Mouse (Mus musculus): ENCODE measurements at regions not wholly inside any gene's neighbourhood (a gene's known extent, or its start where the extent isn't known, plus 50 kb on each side); places are given as distances from the start of the nearest gene placed in this dataset.
A peak's percentile ranks its signal among the peaks of the same experiment; 100 is the strongest.

DNA sequence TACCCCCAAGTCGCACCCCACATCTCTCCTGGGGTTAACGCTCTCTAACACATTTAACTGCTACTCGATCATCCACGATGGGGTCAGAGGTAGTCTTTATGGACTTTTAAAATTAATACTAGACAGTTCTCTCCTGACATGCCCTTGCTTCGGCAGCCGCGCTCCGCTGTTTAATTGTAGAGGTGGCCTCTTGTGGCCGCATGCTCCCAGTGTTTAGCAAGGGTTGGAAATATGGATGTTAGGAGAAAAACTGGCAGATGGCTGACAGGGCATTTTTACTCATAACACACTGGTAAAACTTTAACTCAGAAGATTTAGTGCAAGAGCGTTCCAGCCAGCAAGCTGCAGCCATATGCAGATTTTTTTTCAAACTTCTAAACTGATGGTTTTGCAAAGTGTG is 242.7 kb downstream of the Tshz3 start:
- peak; percentile 33 for DNase-seq (ENCODE audit: low spot score)

DNA sequence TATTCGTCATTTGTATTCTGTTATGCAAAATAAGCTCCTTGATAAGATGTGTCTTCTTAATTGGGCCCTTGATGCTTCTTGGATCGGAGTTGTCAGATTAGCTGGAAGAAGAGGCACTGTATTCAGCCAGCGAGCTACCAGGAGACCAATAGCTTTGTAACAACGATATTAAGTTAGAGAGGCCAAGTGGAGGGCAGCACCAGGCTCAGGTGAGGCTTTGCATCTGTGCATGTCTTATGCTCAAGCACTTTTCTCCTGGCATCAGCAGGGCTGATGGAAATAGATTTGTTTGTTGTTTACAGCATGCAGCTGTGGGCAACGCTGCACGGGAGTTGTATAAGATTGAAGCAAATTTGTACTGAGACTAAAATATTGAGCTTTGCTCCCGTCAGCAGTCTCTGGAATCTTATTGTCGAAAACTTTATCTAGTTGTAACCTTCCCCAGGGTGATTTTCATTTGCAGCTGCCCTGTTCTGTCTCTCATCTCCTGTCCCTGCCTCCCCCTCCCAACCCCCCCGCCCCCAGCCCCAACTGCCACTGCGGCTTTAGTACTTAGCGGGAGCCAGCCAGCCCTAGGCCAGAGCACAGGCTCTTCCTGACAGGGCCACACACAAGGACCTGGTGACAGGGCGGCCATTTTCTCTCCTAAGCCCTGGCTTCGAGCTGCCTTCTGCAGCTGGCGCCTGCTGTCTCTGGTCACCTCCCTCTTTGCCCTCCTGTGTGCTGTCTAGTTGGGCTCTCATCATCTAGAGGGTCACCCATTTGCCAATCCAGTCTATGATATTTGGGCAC is 247.3 kb downstream of the Tshz3 start:
- DNase-seq (ENCODE audit: low spot score) = peak; percentile 28

DNA sequence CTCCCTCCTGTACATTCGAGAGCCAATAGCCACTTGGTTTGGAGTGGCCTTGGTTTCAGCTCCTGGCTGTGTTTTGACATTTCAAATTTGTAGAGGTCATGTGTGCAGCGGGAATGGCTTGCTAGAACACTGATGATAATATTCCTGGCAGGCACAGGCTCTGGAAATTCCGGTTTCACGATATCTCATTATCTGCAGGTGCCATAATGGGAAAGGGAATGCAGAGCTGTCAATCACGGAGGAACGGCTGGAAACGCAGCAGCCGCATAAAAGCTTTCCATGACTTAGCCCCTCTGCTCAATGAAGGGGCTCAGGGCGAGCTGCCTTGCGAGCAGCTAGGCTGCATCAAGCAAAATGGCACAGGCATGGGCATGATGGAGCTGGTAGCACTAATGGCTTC is 251.6 kb downstream of the Tshz3 start:
- DNase-seq (ENCODE audit: low spot score) = no peak

DNA sequence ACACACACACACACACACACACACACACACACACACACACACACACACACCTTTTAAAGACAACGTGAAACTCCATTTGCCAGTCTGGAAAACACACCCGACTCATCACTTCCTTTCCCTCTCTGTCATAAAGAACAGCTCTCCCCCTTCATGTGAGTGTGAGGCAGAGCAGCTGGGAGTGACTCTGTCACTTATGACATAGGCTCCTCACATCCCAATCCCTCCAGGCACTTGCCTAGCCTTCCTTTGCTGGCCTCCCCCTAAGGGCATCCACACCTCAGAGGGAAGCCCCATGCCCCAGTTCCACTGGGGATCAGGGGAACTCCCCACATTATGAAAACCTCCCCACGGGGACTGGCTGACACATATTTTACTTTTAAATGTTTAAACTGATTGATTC is 257.5 kb downstream of the Tshz3 start:
- DNase-seq (ENCODE audit: low spot score) = no peak

DNA sequence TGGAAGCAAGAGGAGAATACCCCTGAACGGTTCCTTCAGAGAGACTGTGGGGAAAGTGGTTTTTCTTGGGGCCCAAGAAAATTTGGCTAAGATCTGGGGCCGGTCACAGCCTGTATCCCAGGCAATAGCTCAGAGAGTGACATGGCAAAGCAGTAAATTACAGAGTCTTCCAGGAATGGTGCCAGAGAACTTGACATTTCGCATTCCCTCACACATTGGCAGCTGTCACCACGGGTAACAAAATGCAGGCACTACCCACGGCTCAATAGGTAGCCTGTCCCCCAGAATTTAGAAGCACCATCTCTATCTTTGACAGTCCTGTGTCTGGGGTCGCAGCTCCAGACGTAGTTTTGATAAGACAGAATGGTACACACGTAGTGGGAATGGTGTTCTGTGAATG is 260.3 kb downstream of the Tshz3 start:
- no peak for DNase-seq (ENCODE audit: low spot score)

DNA sequence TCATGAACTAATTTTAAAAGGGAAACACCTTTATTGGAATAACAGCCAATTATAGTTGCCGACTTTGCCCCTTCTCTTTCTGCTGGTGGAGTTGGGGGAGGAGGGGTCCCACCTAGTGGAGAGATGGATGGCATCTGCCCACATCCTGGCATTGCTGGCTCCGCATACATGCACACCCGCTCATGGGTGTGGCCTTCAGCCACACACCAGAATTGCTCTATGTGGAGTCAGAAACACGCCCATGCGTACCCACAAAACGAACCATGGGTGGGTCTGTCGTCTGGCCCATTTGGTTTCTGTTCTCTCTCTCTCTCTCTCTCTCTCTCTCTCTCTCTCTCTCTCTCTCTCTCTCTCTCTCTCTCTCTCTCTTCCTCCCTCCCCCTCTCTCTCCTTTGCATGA is 273.9 kb downstream of the Tshz3 start:
- no peak for DNase-seq (ENCODE audit: low spot score)

DNA sequence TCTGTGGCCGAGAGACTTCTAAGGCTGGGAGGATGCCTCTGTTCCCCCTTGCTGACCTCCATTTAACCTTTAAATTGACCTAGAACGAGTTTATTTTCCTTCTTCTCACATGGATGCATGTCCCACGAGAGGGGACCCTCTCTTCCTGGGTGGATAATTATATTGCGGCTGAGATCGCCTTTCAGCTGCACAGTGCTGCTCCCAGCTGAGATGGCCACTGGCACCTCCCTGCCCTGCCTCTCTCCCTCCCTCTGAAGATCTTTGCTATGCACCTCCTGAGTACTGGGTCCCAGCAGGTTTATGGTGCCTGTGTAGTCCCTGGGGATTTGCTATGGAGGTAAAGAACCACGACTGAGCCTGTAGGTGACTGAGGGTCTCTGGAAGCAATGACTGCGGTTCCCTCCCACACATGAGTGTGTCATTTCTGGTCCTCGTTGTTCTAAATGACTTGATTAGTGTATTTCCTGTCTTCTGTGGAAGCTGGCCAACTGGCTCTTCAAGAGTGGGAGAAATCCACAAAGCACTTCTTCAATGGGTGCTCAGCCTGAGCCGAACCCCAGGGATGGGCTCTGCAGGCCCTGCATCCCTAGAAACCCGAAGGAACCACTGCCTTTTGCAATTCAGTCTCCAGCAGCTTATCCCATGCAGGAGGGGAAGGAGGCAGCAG is 275.9 kb downstream of the Tshz3 start:
- peak; percentile 30 for DNase-seq (ENCODE audit: low spot score)

DNA sequence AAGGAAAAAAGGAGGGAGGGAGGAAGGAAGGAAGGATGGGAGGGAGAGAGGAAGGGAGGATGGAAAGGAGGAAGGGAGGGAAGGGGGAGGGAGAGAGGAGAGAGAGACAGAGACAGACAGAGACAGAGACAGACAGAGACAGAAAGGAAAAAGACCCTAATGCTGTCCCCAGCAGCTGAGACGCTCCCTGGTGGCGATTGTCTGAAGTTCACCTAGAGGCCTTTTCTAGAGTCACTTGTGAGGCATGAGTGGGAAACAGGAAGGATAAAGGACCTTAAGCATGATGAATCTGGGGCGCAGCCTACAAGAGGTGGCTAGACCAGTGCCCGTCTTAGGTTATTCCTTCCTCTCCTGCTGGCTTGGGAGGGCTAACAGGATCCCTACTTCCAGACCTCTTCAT is 276.7 kb downstream of the Tshz3 start:
- DNase-seq (ENCODE audit: low spot score) = peak; percentile 76

DNA sequence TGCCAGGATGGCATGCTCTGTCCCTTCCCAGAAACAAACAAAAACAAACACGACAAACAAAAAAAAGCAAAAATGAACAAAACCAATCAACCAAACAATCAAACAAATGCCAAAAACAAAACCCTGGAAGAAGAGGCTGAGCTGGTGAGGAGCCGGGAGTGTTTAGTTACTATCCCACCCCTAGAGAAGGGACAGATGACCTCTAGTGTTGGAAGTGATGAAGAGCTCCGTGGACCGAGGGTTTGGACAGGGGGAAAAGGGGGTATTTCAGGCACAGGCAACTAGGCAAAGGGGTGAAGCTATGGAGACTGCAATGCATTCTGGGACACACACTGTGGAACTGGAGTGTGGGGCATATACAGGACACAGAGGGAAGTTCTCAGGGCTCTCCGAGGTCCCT is 277.6 kb downstream of the Tshz3 start:
- DNase-seq (ENCODE audit: low spot score) = peak; percentile 69

DNA sequence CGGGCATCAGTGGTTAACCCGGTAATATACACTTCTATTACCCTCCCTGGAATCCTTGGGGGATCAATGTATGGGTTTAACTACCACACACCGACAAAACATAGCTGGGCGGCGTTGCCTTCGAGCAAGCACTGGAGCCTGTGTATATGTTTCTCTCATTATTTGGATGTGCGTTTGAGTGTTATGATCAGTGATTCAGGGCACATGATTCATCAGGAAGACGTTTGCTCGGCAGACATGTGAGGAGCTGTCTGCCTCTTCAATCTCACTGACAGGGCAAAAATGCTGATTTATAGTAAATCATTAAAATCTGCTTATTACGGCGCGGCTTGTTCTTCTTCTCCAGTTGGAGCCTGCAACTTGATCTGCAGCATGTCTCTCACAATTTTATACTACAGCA is 279.9 kb downstream of the Tshz3 start:
- no peak for DNase-seq (ENCODE audit: low spot score)

DNA sequence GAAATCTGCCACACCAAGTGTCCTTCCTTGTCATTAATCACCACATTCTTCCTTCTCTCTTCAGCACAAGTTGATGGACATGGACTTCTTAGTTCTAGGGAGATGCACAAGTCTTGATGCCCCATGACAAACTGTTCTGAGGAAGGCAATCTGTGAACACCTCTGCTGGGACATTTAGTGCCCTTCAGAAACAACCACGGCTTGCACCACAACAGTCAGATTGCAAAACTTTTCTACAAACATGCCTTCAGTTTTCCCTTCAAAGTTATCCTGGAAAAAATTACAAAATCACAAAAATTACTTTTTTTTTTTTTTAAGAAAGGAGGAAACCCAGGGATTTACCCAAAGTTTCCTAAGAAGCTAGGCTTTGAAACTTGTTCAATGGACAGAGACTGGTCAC is 291.5 kb downstream of the Tshz3 start:
- no peak for DNase-seq (ENCODE audit: low spot score)

DNA sequence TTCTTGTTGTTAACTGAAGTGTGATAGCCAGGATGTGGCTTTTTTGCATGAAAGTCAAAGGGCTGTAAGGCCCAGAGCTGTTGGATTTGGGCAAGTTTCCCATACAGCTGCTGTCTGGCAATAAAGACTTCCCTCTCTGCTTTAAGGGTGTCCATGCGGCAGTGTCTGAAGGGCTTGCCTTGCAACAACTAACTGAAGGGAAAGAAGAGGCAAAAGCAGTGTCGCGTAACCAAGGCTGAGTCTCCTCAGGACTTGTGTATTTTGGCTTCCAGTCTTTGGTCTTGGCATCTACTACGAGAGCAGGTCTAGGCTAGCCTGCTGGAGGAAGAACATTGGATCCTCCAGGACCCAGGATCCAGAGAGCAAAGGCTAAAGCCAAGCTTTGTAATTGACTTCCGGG is 306.7 kb downstream of the Tshz3 start:
- no peak for DNase-seq (ENCODE audit: low spot score)

DNA sequence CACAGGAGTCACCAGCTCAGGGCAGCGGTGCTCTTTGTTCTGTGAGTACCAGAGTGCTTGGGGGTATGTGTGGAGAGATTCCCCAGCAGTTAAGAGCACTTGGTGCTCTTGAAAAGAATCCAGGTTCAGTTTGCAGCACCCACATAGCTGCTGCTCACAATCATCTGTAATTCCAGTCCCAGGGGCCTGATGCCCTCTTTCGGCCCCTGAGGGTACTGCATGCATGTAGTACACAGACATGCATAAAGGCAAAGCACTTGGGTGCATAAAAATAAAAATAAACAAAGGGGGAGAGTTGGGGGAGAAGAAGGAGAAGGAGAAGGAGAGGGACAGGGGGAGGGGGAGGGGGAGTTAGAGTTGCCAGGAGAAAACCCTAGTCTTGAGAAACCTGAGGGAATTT is 307.8 kb downstream of the Tshz3 start:
- DNase-seq (ENCODE audit: low spot score) = no peak

DNA sequence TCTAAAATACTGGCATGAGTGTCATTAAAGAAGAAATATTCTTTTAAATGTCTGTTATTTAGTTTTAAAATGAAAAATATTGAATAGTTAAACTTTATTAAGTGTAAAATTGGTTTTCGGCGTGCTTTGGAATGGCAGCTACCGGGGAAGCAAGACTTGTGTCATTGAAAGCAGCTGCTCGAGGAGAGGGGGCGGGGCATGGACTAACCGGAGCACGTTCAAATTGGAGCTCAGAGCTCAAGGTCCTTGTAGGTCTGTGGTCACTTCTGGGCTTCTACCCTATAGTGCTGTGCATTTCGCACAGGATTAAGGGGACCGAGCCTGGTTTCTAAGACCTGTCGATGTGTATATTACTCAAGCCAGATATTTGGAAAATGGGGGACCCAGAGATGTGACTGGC is 309.0 kb downstream of the Tshz3 start:
- no peak for DNase-seq (ENCODE audit: low spot score)

DNA sequence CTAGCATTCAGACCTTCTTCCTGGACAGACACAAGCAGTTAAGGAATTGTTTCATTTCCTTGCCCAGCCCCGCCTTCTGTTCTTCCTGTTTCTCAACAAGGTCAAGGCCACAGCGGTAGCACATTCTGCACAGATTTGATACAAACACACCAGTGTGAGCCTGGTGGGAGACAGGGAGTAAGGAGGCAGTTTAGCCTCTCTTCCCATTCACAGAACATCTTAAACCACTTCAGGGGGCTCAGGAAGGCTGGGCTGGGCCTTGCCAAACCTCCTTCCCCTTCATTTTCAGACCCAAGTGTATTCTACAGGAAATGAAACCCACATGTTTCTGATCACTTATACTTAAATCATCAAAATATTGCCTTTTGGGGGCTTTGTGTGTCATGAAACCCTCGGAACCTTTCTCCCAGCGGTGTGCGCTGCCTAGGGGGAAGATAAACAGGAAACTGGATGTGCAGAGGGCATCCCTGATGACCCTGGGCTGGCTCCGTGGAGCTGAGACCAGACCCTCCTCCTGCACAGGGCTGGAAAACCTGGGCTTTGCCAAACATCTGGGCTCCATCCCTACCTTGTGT is 313.3 kb downstream of the Tshz3 start:
- no peak for DNase-seq (ENCODE audit: low spot score)

DNA sequence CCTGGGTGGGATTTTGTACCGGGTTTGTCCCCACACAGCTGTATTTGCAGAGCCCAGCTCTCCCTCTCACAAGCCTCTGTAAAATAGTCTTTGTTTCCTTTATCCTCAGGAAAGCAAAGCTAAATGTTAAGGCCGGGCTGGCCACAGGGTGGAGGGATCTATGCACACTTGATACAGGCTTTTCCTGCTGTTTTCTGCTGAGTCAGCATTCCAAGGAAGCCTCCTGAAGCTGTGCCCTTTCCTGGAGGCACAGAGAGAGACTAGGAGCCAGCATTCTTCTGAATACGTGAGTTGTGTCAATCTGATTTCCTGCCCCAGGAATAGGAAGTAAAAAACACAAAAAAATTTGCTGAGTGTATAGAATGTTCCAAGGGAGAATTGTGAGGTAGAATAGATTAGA is 322.2 kb downstream of the Tshz3 start:
- DNase-seq (ENCODE audit: low spot score) = no peak

DNA sequence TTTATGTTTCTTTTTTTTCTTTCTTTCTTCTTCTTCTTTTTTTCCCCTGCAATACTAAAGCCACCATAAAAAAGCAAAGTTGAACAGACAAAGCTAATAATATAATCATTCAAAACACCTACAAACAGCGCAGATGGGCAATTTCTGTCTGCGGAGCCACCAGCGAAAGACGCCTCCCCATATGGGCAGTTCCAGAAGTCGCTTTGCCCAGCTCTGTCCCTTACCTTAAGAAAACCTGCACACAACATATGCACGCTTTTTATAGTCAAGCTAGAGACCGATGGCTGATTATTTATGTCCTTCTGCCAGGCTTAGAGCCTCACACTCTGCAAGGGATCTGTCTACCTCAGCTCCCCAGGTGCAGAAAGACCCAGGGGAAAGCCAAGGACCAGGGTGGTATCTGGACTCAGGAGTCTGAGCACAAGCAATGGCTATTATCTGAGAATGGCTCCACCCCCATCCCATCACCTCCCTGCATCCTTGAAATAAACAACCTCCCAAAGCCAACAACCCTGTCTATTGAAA is 326.6 kb downstream of the Tshz3 start:
- DNase-seq (ENCODE audit: low spot score) = no peak

DNA sequence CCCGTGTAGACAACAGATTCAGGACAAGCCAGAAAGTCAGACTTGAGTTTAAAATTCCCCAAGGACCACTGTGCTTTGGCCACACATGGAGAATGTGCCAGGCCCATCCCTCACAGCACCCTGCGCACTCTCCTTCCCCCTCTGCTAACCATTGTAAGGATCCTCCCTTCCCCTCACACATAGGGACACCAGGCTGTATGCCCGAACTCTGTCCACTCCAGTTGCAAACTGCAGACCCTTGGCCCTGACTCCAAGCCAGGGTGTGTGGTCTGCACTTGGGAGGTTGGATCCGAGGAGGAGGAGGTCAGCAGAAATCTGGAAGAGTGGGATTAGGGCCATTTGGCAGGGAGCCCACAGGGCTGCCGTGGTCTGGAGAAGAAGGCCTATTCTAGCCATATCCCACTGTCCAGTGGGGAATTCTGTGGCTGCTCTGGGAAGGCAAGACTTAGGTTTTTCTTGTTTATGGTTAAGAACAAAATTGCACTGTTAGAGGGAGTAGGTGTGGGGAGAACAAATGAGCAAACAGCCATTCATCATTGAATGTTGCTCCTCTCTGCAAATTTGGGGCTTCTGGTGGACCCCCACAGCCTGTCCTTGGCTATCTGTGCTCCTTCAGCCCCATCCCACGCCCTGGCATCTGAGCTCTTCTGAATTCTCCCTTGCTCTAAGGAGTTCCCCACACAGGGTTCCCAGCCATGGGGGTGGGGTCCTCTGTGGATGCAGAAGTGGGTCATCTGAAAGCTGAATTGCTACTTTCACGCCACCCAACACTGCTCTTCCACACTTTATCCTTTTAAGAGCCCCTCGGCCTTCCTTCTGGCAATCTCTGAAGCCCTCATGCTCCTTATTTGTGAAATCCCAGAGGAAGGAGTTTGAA is 366.9 kb downstream of the Tshz3 start:
- no peak for DNase-seq (ENCODE audit: low spot score)

DNA sequence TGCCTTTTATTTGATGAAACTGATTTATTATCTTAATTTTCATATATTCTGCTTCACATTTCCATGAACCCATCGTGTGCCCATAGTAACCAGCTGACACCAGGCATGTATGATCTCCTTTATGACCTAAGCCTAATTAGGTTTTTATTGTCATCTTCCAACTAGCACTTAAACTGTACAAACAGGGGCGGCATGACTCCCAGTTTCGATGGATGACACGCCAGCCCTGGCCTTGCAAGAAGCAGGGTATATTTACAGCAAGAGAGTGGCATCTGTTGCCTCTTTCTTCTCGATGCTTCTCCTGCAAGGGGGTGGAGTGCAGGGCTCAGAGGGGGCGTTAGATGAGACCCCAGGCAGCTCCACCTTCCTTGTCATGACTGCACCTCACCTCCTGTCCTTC is 379.8 kb downstream of the Tshz3 start:
- no peak for DNase-seq (ENCODE audit: low spot score)

DNA sequence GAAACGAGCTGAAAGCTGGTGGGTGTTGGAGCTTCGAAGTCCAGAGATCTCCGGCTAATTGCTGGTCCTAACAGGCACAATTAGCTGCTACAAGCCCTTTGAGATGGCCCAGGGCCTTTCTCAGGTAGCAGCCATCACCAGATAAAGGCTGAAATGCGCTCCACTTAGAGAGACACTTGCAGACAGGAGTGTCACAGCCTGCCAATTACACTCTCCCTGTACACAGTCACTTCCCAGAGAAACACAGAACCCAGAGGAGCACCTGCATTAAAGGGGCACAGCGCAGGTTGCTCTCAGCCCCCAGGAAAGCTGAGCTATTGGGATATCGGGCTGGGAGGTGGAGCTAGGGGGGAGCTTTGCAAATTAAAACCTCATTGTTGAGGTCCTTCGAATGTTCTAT is 380.2 kb downstream of the Tshz3 start:
- DNase-seq (ENCODE audit: low spot score) = no peak

DNA sequence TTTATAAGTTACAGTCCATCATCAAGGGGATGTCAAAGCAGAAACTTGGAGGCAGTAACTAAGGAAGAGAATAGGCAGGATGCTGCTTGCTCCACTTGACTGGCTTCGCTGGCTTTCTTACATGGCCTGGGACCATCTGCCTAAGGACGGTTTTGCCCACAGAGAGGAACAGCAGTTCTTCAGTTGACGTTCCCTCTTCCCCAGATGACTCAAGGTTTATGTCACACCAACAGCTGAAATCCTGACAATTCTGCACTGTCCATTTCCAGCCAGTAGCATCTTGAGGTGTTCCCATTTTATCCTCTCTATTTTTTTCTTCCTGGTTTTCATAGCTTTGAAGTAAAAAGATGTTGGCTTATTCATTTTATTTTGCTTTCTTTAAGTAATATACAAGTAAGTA is 391.8 kb downstream of the Tshz3 start:
- no peak for DNase-seq (ENCODE audit: low spot score)

DNA sequence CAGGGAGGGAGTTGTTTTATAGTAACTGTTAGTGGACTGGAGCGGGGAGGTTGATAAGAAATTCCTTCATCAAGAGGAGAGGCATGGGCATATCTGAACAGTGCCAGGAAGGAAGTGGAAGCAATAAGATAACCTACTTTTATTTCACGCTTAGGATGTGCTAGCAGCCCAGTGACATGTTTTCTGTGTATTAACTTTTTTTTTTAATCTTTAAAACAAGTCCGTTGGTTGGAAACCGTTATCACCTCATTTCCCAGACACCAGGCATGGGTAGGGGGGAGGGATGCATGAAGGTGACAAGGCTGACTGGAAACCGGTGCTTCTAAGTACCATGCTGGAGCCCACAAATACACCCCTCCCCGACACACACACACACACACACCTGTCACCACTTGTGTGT is 394.7 kb downstream of the Tshz3 start:
- DNase-seq (ENCODE audit: low spot score) = no peak

All from retina, embryonic 14.5 days (tissue).